Mouse (Mus musculus) E14TG2a.4 (cell line): ENCODE data around the gene Cox6b2.

Experiments used
- CTCF ChIP-seq: conservative IDR thresholded peaks from 2 replicates; pipeline ENCODE4 v1.5.1; 2014; ENCODE audit warnings: low read length
- NANOG ChIP-seq: IDR thresholded peaks from 2 replicates; pipeline ENCODE4 v1.6.1; 2014; ENCODE audit warnings: borderline replicate concordance, low read length, mixed read lengths
- POU5F1 ChIP-seq: IDR thresholded peaks from 2 replicates; pipeline ENCODE4 v1.6.1; 2014; ENCODE audit warnings: low read length, borderline replicate concordance

- no peak for TF ChIP-seq CTCF
- no peak for TF ChIP-seq NANOG
- TF ChIP-seq POU5F1 = no peak
Measured at GRCm38 (mm10) chr7:4777851-4778637, 25.1 kb upstream of the Cox6b2 start.
